Mouse (Mus musculus): ENCODE data around the gene Gm17654.
"Not testable (repeated sequence)": the region's sequence is repeated elsewhere in the genome, so short reads cannot be mapped to it uniquely, and the experiment has no call there.

Gm17654 gene

DNA sequence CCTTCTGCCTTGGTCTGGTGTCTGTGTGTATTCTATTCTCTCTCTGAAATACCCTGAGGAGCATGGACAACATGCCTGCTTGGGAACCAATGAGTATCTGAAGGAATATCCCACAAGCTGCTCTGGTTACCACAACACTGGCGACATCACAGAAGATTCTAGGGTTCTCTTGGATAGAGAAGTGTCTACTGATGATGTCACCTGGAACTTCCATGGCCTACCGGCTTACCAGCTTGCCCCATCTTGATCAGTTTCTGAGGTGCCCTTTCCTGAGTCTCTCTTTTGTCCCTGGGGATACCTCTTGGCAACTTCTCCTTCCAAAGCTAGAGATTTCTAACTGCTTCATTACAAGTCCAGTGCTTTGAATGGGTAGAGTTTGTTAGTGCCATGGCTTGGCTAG, at the start of gene Gm17654:
Gm17654 (minus strand) TSS at position 101 of the 400 bp plus-strand sequence.
- not testable (repeated sequence) for DNase-seq

DNA sequence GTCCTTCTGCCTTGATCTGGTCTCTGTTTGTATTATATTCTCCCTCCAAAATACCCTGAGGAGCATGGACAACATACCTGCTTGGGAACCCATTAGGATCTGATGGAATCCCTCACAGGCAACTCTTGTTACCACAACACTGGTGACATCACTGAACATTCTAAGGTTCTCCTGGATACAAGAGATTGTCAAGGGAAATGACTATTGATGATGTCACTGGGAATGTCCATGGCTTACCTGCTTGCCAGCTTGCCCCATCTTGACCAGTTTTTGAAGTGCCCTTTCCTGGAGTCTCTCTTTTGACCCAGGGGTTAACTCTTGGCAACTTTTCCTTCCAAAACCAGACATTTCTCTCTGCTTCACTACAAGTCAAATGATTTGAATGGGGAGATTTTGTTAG, 29.0 kb upstream of the Gm17654 start, which contains the start of gene Gm10375:
Gm10375 (minus strand) TSS at position 101 of the 400 bp plus-strand sequence.
- DNase-seq = not testable (repeated sequence)

- DNase-seq = not testable (repeated sequence)
These were observed 977 bp downstream of the Gm17654 start for GRCm38 (mm10) chr14:43577969-43578368.

DNA sequence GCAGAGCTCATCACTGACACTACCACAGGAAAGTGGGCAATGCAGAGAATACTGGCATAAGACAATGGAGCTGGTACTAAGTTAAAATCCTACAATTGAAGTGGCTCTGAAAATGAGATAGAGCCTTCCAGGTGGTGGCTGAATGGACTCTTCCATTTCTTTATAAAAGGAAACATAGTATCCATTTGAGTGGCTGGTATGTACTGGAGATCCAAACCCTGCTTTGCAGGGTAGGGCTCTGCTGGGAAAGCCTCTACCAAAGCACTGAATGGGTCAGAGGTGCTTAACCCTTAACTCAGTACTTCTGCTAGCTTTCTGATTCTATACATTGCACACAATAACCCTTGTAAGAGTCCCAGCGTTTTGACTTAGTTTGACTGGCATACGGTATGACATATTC, 26.7 kb downstream of the Gm17654 start:
- not testable (repeated sequence) for DNase-seq

- not testable (repeated sequence) for DNase-seq
These were observed 32.7 kb downstream of the Gm17654 start for GRCm38 (mm10) chr14:43546281-43546680.

GRCm38 (mm10) chr14:43543276-43543675, 35.7 kb downstream of the Gm17654 start, which contains the start of gene Gm5799:
Gene Gm5799 (plus strand): TSS chr14:43543576.
- DNase-seq = not testable (repeated sequence)

DNA sequence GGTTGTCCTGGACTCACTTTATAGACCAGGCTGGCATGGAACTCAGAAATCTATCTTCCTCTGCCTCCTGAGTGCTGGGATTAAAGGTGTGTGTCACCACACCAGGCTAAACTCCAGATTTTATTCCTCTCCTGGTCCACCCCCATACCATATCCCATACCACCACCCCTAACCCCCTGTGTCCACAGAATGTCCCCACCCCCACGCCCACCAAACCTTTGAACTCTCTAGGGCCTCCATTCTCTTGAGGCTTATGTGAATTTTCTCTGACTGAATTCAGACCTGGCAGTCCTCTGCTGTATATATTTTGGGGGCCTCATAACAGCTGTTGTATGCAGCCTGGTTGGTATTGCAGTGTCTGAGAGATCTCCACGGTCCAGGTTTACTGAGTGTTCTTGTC, 40.8 kb downstream of the Gm17654 start:
- DNase-seq = not testable (repeated sequence)

GRCm38 (mm10) chr14:43532387-43532786, 46.6 kb downstream of the Gm17654 start:
- not testable (repeated sequence) for DNase-seq

GRCm38 (mm10) chr14:43532011-43532383, 46.9 kb downstream of the Gm17654 start:
- DNase-seq = not testable (repeated sequence)

GRCm38 (mm10) chr14:43531052-43532010, 47.6 kb downstream of the Gm17654 start:
- not testable (repeated sequence) for DNase-seq

Data from cerebellum, postnatal 14 days (tissue).